Mouse (Mus musculus) neural tube, embryonic 14.5 days (tissue): ENCODE measurements around the gene Diras2. TPM values are rescaled to one million over a fixed set of nuclear protein-coding genes. Genes with fewer than 3 reads are reported as not detected.
"Not testable (repeated sequence)": the region's sequence is repeated elsewhere in the genome, so short reads cannot be mapped to it uniquely, and the experiment has no call there.

ENCODE experiments used
- ATAC-seq: fragments of 200-750 bp; cut with Nextera tagmentation; 2 replicates; pipeline ENCODE4 v1.8.0; 2017; ENCODE audit warnings: low read depth, mild to moderate bottlenecking, moderate TSS enrichment, moderate library complexity
- H3K27ac ChIP-seq: fragments of 300-500 bp; sonication (generic); 2 replicates; pipeline ENCODE4 v1.5.1; 2014; ENCODE audit warnings: low read depth, mild to moderate bottlenecking, control low read depth, low read length, moderate library complexity, mixed read lengths
- H3K27me3 ChIP-seq: fragments of 300-500 bp; sonication (generic); 2 replicates; pipeline ENCODE4 v1.6.1; 2014; ENCODE audit warnings: low read length; ENCODE audit not compliant: control insufficient read depth, insufficient read depth
- H3K36me3 ChIP-seq: fragments of 300-500 bp; sonication (generic); 2 replicates; pipeline ENCODE4 v1.6.1; 2014; ENCODE audit warnings: low read length, mixed read lengths; ENCODE audit not compliant: control insufficient read depth, insufficient read depth
- H3K4me1 ChIP-seq: fragments of 300-500 bp; sonication (generic); 2 replicates; pipeline ENCODE4 v1.6.1; 2014; ENCODE audit warnings: low read length; ENCODE audit not compliant: control insufficient read depth, insufficient read depth
- H3K4me2 ChIP-seq: fragments of 300-500 bp; sonication (generic); 2 replicates; pipeline ENCODE4 v1.6.1; 2014; ENCODE audit warnings: mild to moderate bottlenecking, low read depth, low read length, control low read depth
- H3K4me3 ChIP-seq: fragments of 300-500 bp; sonication (generic); 2 replicates; pipeline ENCODE4 v1.5.1; 2014; ENCODE audit warnings: low read depth, low read length, control low read depth, mixed read lengths
- H3K9ac ChIP-seq: fragments of 300-500 bp; sonication (generic); replicated peaks from 2 replicates; pipeline ENCODE4 v1.6.1; 2014; ENCODE audit warnings: low read depth, mild to moderate bottlenecking, control low read depth, low read length, mixed read lengths
- H3K9me3 ChIP-seq: fragments of 300-500 bp; sonication (generic); 2 replicates; pipeline ENCODE4 v1.6.1; 2016; ENCODE audit warnings: low read length; ENCODE audit not compliant: control insufficient read depth
- WGBS: fragments of 180-500 bp; shearing (Covaris S2); extraction: QIAGEN DNeasy Blood & Tissue Kit; methylation state at CpG from one replicate; pipeline ENCODE4 v1.1.7; 2014; 5-methylcytosine and 5-hydroxymethylcytosine counted together
- polyA plus RNA-seq: library from polyadenylated mRNA; unstranded; fragments of >200 nt; fragmentation: Nextera tagmentation; extraction: Ambion mirVana; gene quantifications from 2 replicates; pipeline ENCODE4 v1.2.1, GENCODE M21; 2014

Diras2 gene
- polyA plus RNA-seq, 1 experiment from 2014 or later: 5.7 TPM

- no peak overlapping the region for H3K4me3 ChIP-seq
- no peak overlapping the region for H3K4me2 ChIP-seq
- H3K9me3 ChIP-seq: no peaks in the 10 kb centered on the region
- no peaks in the 10 kb centered on the region for H3K4me1 ChIP-seq
- H3K36me3 ChIP-seq: no peaks in the 10 kb centered on the region
- H3K27me3 ChIP-seq: no peaks in the 10 kb centered on the region
- H3K27ac ChIP-seq: no peak overlapping the region
- 85% methylated on average over 3 of the region's 3 CpGs for WGBS
- no peak for ATAC-seq
- H3K9ac ChIP-seq: no peak overlapping the region
Observed at GRCm38 (mm10) chr13:52513554-52513953, 17.5 kb downstream of the Diras2 start.

GRCm38 (mm10) chr13:52512356-52512755 lies 18.7 kb downstream of the Diras2 start:
- Histone ChIP-seq H3K9ac (no peak overlapping the region), H3K27me3 (no peaks in the 10 kb centered on the region), H3K4me1 (no peaks in the 10 kb centered on the region), H3K27ac (no peak overlapping the region), H3K4me3 (no peak overlapping the region), H3K9me3 (no peaks in the 10 kb centered on the region), H3K36me3 (no peaks in the 10 kb centered on the region), H3K4me2 (no peak overlapping the region)
- ATAC-seq: no peak
- WGBS: 46% methylated on average over 5 of the region's 5 CpGs

- no peak overlapping the region for H3K9ac ChIP-seq
- H3K4me3 ChIP-seq: no peak overlapping the region
- H3K27me3 ChIP-seq: no peaks in the 10 kb centered on the region
- WGBS: 82% methylated on average over 4 of the region's 4 CpGs
- H3K4me2 ChIP-seq: no peak overlapping the region
- no peaks in the 10 kb centered on the region for H3K36me3 ChIP-seq
- no peaks in the 10 kb centered on the region for H3K9me3 ChIP-seq
- H3K27ac ChIP-seq: no peak overlapping the region
- ATAC-seq: no peak
- H3K4me1 ChIP-seq: no peaks in the 10 kb centered on the region
Observed at GRCm38 (mm10) chr13:52510172-52510880, 20.8 kb downstream of the Diras2 start.

GRCm38 (mm10) chr13:52507460-52508293 lies 23.4 kb downstream of the Diras2 start:
- no peaks in the 10 kb centered on the region for H3K9me3 ChIP-seq
- H3K4me3 ChIP-seq: no peak overlapping the region
- H3K36me3 ChIP-seq: no peaks in the 10 kb centered on the region
- no peak for ATAC-seq
- no peaks in the 10 kb centered on the region for H3K4me1 ChIP-seq
- WGBS: 91% methylated on average over 35 of the region's 35 CpGs
- H3K9ac ChIP-seq: no peak overlapping the region
- no peaks in the 10 kb centered on the region for H3K27me3 ChIP-seq
- no peak overlapping the region for H3K27ac ChIP-seq
- no peak overlapping the region for H3K4me2 ChIP-seq

GRCm38 (mm10) chr13:52506822-52507221 lies 24.3 kb downstream of the Diras2 start:
- not testable (repeated sequence) for H3K27ac ChIP-seq, H3K4me2 ChIP-seq, H3K9ac ChIP-seq, H3K36me3 ChIP-seq, H3K9me3 ChIP-seq, H3K4me3 ChIP-seq, ATAC-seq, H3K27me3 ChIP-seq, H3K4me1 ChIP-seq
- WGBS: 89% methylated on average over 3 of the region's 3 CpGs

DNA sequence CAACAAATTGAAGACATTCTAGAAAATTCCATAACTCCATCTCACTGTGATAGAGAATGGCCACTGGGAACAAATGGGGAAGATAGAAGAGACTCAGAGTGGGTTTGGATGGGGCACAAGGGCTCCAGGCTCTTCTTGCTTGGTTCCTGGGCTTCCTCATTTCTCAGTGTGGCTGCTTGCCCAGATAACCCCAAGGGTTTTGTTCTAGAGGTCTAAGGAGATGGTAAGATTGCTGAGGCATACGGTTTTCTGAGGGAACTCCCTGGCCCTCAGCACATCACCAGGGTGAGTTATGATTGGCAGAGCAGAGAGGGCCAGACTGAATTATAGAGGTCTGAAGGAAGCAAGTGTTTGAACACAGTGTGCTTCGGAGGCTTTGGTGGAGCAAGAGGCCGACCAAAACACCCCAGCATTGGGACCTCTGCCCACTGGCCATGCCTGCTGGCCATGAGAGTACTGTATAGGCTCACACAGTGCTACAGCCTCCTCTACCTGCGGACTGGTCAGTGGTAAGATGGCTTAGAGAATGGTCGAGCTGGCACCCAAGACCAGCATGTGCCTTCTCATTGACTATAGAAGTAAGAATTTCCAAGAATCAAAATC lies 25.3 kb downstream of the Diras2 start:
- not testable (repeated sequence) for H3K36me3 ChIP-seq, H3K9ac ChIP-seq, H3K27ac ChIP-seq, H3K4me1 ChIP-seq, ATAC-seq, H3K4me2 ChIP-seq, H3K4me3 ChIP-seq, H3K27me3 ChIP-seq, H3K9me3 ChIP-seq
- WGBS: 91% methylated on average over 5 of the region's 5 CpGs

DNA sequence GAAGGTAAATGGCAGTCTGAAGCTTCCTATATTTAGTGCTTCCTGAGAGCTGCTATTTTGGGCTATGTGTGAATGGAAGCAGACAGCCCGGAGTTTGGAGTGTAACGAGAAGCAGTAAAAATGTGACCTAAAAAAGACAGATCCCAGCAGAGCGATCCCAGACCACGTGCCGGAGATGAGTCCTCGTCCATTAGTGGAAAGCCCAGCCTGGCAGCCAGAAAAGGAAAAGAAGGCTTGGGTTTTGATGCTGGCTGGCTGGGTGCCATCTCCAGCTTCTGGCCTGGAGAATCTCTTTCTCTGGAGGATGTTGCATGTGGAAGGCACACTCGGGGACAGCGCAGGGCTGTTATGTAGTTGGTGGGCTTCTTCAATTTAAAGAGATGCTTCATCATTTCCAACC lies 29.4 kb downstream of the Diras2 start:
- WGBS: 67% methylated on average over 8 of the region's 8 CpGs
- no peaks in the 10 kb centered on the region for H3K9me3 ChIP-seq
- no peak overlapping the region; the same call in 1 of the 2 replicates for H3K27ac ChIP-seq
- H3K9ac ChIP-seq: no peak overlapping the region
- no peaks in the 10 kb centered on the region for H3K36me3 ChIP-seq
- H3K27me3 ChIP-seq: no peaks in the 10 kb centered on the region
- no peak overlapping the region for H3K4me3 ChIP-seq
- H3K4me1 ChIP-seq: no peaks in the 10 kb centered on the region
- no peak overlapping the region for H3K4me2 ChIP-seq
- no peak for ATAC-seq

DNA sequence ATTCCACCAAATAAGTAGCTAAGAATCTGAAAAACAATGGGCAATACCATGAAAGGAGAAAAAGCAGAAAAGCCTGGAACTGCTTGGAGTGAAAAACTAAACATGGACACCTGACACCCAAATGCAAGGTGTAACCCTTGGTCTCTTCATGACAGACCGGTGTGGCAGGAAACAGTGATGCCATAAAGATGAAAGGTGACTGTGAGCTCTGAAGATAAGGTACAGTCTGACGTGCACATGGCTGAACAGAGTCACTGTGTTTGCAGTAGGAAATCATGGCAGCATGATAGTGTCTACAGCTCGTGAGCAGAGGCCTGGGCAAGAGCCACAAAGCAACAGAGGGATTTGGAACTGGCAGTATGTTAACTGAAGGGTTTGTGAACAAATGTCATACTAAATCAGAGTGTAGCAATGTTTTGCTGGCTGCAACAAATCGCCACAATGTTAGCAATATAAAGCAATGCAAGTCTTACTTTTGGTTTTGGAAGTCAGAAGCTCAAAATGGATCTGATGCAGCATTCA lies 34.0 kb downstream of the Diras2 start:
- H3K36me3 ChIP-seq: no peaks in the 10 kb centered on the region
- H3K9me3 ChIP-seq: no peaks in the 10 kb centered on the region
- no peak for ATAC-seq
- no peaks in the 10 kb centered on the region for H3K27me3 ChIP-seq
- H3K9ac ChIP-seq: no peak overlapping the region
- H3K4me3 ChIP-seq: no peak overlapping the region
- WGBS: 83% methylated on average over 4 of the region's 4 CpGs
- no peak overlapping the region for H3K27ac ChIP-seq
- no peaks in the 10 kb centered on the region for H3K4me1 ChIP-seq
- no peak overlapping the region for H3K4me2 ChIP-seq

DNA sequence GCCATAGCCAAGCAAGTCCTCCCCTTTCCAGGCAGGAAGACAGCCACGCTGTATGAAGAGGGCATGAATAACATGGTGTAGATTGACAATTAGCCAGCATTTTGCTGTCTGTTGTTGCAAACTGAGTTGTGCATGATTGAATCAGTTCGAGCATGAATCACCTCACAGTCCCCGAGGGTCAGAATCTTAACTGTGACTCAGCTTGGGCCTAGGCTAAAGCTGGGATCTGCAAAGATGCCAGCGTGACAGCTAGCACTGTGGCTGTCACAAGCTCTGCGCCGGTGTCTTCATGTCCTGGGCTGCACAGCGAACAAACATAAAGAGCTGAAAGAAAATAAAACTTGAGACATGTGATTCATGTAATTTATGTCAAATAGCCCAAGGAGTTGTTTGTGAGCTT lies 42.3 kb downstream of the Diras2 start:
- H3K9me3 ChIP-seq: no peaks in the 10 kb centered on the region
- no peak overlapping the region for H3K4me3 ChIP-seq
- no peaks in the 10 kb centered on the region for H3K4me1 ChIP-seq
- no peaks in the 10 kb centered on the region for H3K27me3 ChIP-seq
- H3K27ac ChIP-seq: no peak overlapping the region
- WGBS: 91% methylated on average over 7 of the region's 7 CpGs
- no peak for ATAC-seq
- H3K9ac ChIP-seq: no peak overlapping the region
- H3K4me2 ChIP-seq: no peak overlapping the region
- H3K36me3 ChIP-seq: no peaks in the 10 kb centered on the region
